In genomic region chr7:69807220-69807619, GRCm38 (mm10) we compare ENCODE assay signal across 13 mouse cellular contexts.
A peak's percentile ranks its signal among the peaks of the same experiment; 100 is the strongest.
DNase-seq lines count a peak whose midpoint lies in the region; ATAC-seq lines count a peak whose summit lies in the region.
"Had no signal": no experiment of that assay in that cellular context is flagged by ENCODE, and none has a peak within 500 bp of the region (broad histone marks: within the 10 kb centered on the region; RNA-seq: fewer than 3 reads in every experiment).

No protein-coding gene starts in this region.

- H3K4me1 ChIP-seq in heart, embryonic 11.5 days (ENCODE audit: control insufficient read depth, insufficient read depth, low read length) = peaks cover 2% of the 10 kb centered on the region; the same call in 1 of the 2 replicates
- H3K4me1 ChIP-seq: liver, embryonic 15.5 days had no signal

- ATAC-seq in heart, embryonic 11.5 days (replicated peaks; ENCODE audit: insufficient number of reproducible peaks, low FRiP score, low TSS enrichment) = no peak
- ATAC-seq: activated CD4-positive, CD25-positive, alpha-beta regulatory T cell, adult 4 months had no signal

- H3K4me3 ChIP-seq in heart, embryonic 11.5 days (ENCODE audit: low read depth, low read length) = no peak overlapping the region
- H3K4me3 ChIP-seq: liver, embryonic 15.5 days; neural tube, embryonic 13.5 days had no signal

- no peaks in the 10 kb centered on the region for H3K9me3 ChIP-seq in heart, embryonic 11.5 days (replicated peaks; ENCODE audit: control insufficient read depth, low read length)
- H3K9me3 ChIP-seq: liver, embryonic 15.5 days; neural tube, embryonic 13.5 days had no signal

- 43% methylated on average over 8 of the region's 8 CpGs for WGBS in heart, embryonic 11.5 days (ENCODE audit: insufficient replicate concordance)

- no peak overlapping the region for H3K9ac ChIP-seq in heart, embryonic 11.5 days (ENCODE audit: low read depth, low read length)
- H3K9ac ChIP-seq: liver, embryonic 15.5 days; neural tube, embryonic 13.5 days had no signal

- no peaks in the 10 kb centered on the region for H3K36me3 ChIP-seq in heart, embryonic 11.5 days (ENCODE audit: control insufficient read depth, insufficient read depth, low read length)
- H3K36me3 ChIP-seq: liver, embryonic 15.5 days; neural tube, embryonic 13.5 days had no signal

- no peak overlapping the region for H3K27ac ChIP-seq in heart, embryonic 11.5 days (ENCODE audit: low read depth, low read length)
- H3K27ac ChIP-seq: liver, embryonic 15.5 days; neural tube, embryonic 13.5 days had no signal

- no peak overlapping the region for H3K4me2 ChIP-seq in heart, embryonic 11.5 days
- H3K4me2 ChIP-seq: liver, embryonic 15.5 days; neural tube, embryonic 13.5 days had no signal

- no peaks in the 10 kb centered on the region for H3K27me3 ChIP-seq in heart, embryonic 11.5 days (ENCODE audit: control insufficient read depth, insufficient read depth, low read length)
- H3K27me3 ChIP-seq: CH12.LX; liver, embryonic 15.5 days; neural tube, embryonic 13.5 days had no signal

- peak; percentile 41 to 73 for DNase-seq in heart, adult 18-20 months
- peak; percentile 11 for DNase-seq in retina, postnatal 1 day
- no peak for DNase-seq in retina, embryonic 14.5 days (ENCODE audit: low spot score)
- peak; percentile 1 to 4 for DNase-seq in kidney, adult 8-10 months
- DNase-seq in testis, postnatal 14 days (ENCODE audit: low spot score) = peak; percentile 19
- no peak for DNase-seq in cerebellum, postnatal 4 days (ENCODE audit: low spot score in 2 of 2)
- no peak for DNase-seq in thymus, adult 18-20 months
- DNase-seq: cerebellum, postnatal 25 days had no signal

Comparison
In these comparisons a context has a peak if more than half of its experiments do, and no peak if none do; other contexts are left out.
1. DNase-seq: peak in heart, adult 18-20 months (2 of 2), retina, postnatal 1 day (single experiment), kidney, adult 8-10 months (2 of 2) and testis, postnatal 14 days (single experiment); none in retina, embryonic 14.5 days (single experiment), cerebellum, postnatal 4 days (0 of 2) and thymus, adult 18-20 months (0 of 2).